Mouse (Mus musculus): Measurements from ENCODE around the gene Lysmd2.
"Not testable (repeated sequence)": the region's sequence is repeated elsewhere in the genome, so short reads cannot be mapped to it uniquely, and the experiment has no call there.

The Lysmd2 gene

DNA sequence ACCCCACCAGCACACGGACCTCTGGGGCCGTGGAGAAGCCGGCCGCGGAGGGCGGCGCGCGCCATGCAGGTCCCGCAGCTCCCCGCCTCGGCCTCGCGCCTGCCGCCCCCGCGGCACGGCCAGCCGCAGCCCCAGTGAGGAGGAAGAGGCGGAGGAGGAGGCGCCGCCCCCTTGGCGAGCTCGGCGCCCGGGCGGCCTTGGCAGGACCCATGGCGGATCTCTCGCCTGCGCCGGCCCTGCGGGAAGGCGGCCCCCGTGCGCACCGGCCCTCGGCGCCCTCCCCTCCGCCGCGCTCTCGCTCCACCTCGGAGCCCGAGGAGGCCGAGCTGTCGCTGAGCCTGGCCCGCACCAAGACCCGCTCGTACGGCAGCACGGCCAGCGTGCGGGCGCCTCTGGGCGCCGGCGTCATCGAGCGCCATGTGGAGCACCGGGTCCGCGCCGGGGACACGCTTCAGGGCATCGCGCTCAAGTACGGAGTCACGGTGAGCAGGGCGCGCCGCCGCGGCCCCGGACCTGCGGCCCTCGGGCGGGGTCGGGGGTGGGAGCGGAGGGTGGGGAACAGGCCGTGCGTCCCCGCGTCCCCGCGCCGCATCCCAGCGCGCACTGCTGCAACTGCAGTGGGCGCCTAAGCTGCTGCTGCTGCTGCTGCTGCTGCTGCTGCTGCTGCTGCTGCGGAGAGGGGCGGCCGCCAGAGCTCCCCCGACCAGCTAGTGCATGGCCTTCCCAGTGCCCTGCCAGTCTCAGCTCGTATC, at the start of gene Lysmd2:
Gene Lysmd2 (plus strand): TSS at position 186 of the 752 bp plus-strand sequence.
- DNase-seq (ENCODE audit: low spot score in 2 of 2): peak; percentile 83

DNA sequence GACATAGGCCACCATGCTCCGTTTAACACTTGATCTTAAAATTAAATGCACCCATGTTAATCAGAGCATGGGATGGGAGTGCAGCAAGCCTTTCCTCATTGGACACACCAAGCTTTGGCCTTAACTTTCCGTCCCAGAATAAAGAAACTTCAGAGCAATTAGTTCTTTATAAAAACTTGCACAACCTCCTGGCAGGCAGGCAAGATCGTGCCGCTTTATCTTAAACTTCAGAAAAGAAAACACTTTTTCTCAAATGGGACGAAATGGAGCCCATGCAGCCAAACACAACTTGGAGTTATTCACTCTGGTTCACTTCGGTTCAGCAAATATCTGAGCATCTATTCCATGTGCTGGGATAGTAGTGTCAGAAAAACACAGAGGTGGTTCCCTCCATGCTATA, 46.2 kb upstream of the Lysmd2 start:
- DNase-seq (ENCODE audit: low spot score in 2 of 2): peak; percentile 33 to 55

DNA sequence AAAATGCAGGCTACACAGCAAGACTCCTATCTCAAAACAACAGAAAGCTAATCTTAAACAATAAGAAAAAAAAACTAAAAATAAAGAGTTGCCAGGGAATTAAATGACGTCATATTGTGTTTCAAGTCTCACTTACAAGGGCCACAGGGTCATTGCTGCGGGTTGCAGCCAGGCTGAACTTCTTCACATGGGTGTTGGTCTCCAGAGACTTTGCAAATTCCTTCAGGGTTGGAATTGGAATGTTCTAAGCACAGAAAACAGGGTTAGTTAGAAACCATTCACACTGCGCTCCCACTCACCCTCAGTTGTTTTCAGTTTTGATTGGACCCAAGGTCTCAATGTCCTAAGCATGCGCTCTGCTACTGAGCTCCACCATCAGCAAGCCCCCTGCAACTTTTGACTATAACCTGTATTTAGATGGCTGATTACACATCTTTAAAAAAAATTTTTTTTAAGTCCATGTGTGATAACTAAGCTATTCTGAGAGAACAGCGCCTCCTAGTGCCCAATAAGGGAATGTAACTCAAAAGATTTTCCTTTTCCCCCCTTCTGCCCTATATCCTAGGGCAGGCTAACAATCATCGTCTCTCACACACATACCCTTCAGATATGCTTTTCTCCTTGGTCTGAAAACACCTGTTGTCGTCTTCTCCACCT, 43.7 kb upstream of the Lysmd2 start:
- peak; percentile 43 for DNase-seq (ENCODE audit: low spot score in 2 of 2)

DNA sequence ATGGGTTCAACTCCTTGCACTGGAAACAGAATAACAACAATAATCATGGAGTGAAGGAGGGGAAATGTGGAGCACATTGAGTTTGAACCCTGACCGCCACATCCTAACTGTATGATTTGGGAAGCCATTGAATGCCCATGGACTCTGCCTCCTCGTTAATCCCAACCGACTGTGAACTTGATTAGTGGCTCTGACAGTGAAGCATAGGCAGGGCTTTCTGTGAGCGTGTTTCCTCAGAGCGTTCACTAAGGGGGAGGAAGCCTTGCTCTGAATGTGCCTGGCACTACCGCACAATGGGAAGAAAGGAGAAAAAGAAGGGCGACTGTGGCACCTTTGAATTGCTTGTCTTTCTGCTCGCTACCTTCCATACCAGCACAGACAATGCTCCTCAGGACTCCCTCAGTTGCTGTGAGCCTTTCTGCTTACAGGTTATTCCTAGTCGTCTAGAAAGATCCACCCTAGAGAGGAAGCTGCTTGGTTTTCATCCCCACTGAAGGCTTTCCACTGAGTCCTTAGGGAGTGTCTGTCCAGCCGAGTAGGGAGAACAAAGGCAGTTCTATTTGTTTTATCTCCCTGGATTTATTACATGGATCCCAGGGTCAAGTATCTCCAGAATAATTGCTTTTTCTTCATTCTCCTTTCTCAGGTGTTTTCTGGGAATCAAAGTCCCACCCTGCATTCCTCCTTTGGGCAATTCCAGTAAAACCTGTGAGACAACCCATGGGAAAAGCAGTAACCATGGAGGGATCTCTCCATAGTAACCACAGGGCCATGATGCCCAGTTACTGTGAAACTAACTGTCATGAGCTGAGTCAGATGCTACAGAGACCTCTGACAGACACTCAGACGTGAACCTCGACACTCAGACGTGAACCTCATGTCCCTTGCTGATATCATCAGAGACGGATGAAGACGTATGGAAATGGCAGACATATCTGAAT, 35.4 kb upstream of the Lysmd2 start:
- no peak for DNase-seq (ENCODE audit: low spot score in 2 of 2)

DNA sequence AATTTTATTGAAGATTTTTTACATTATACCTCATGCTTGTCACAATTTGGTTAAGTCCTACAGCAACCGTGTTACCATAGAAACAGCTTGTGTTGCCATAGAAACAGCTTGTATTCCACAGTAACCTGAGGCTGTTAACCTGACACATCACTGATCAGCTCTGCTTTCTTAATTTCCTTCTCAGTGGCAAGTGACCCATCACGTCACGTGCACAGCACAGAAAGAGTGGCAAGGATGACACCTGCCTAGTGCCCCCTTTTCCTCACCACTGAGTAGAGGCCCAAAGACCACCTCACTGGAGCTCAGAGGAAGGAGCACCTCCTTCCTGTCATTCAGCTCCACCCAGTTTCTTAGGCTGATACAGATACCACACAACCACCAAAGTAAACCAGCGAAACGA, 32.1 kb upstream of the Lysmd2 start:
- no peak for DNase-seq (ENCODE audit: low spot score in 2 of 2)

DNA sequence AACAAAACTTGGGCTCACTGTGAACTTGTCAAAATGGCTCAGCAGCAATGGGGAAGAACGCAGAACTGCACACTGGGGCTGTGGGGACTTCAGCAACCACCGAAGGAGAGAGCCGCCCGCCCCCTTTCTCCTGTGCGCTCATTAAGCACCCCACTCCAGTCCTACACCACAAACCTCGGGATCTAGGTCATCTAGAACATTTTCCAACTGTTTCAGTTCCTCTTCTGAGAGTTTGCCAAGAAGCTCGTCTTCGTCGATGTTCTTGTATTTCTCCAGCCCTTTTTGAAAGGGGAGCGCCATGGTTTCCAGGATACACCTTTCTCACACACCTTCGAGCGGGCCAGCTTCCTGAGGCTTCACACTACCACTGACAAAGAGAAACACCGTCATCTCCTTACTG, 28.5 kb upstream of the Lysmd2 start:
- no peak for DNase-seq (ENCODE audit: low spot score in 2 of 2)

DNA sequence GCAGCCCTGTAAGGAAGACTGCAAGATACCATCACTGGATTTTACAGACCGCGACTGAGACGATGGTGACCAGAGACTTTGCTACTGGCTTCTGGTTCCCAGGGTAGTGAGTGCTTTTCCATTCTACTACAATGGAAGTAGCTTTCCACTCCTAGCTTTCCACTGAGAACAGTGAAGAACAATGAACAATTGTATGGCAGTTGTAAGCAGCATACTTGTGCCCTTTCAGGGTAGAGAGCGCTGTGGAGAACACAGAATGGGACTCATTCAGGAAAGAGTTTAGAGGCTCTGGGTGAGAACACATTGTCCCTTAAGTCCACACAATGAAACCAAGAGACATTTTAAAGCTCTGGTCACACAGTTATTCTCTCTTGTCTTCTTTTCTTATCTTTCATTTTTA, 27.9 kb upstream of the Lysmd2 start:
- DNase-seq (ENCODE audit: low spot score in 2 of 2): no peak

DNA sequence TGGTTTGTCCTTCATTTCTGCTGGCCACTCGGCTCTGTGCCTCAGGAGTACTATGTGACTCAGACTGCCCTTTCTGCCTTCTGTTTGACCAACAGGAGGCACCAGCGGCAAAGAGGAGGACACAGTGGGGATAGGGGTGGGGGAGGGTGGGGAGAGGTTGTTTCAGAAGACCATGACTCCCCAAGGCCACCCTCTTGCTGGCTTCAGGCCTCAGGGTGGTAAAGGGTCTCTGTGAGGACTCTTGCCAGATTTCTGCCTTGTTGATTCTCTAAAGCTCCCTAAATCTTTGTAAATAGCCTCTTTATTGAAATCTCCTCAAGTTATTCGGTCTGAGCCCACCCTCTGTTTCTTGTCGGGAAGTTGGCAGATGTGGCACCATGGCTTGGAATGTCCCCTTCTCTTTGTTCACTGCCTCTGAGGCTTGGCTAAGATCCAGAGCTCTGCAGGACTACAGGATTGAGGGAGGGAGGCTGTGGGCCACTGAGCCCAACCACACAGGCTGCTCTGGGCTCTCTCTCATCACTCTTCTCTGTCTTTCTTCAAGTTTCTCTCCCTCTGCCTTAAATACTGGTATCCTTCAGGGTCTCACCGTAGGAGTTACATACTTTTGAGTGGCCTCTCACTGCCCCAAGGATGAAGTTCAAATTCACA, 26.2 kb upstream of the Lysmd2 start:
- no peak for DNase-seq (ENCODE audit: low spot score in 2 of 2)

DNA sequence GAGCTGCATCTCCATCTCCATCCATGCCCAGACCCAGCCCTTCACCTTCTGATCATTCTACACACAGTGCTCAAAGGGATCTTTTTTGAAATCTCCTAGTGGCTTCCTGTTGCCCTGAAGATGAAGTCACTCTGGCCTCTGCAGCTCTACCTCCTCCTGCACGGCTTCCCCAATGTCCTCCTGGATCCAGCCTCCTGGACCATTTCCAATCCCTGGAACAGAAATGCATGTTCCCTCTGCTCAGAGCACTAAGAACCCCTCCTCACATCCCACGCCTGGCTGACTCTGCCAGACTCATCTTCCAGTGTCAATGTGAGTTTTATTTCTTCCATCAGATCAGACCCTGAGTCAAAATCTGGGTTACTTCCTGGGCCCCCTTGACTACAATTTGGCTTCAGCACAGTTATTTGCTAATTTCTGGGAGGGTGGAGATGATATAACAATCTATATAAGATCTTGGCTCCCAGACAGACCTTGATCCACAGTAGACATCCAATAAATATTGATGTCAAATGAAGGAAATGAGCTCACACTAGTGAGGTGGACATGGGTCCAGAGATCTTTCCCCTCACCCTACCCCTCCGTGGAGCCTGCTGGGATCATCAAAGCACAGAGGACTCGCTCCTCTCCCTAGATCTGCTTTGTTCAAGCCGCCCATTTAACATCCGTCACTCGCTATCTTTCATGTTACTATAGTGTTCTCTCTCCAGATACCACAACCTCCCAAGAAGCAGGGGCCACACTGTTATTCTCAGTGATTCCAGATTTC, 25.2 kb upstream of the Lysmd2 start:
- DNase-seq (ENCODE audit: low spot score in 2 of 2): no peak

DNA sequence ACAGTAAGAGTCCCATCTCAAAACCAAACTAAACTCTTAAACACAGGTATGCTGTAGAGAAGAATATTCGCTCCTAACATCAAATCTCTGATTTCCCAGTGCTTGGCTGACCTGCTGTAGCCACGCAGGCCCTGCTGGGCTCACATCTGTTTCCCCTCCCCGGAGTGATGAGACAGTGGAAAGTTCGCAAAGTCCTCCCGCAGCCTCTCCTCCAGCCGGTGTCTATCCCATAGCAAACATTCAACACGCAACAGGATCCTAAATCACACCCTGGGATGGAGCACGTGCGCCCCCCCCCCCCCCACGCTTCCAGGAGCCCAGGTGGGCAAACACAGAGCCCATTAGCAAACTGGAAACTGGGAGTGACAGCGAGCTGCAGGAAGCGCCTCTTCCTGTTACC, 24.0 kb upstream of the Lysmd2 start:
- no peak for DNase-seq (ENCODE audit: low spot score in 2 of 2)

DNA sequence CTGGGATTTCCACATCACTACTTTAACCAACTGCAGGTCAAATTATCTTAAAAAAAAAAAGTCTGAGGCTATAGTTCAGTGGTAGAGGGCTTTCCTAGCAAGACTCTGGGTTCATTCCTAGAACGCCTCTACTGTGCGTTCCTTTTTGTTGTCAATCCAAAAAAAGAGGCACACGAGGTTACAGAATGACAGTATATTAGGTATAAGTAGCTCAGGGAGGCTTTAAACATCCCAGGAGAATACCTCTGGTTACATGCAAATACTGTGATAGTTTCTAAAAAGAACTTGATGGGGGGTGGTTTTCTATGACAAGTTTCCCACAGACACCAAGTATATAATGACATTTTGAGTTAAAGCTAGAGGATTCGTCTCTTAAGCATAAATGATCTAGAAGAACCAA, 18.0 kb upstream of the Lysmd2 start:
- no peak for DNase-seq (ENCODE audit: low spot score in 2 of 2)

DNA sequence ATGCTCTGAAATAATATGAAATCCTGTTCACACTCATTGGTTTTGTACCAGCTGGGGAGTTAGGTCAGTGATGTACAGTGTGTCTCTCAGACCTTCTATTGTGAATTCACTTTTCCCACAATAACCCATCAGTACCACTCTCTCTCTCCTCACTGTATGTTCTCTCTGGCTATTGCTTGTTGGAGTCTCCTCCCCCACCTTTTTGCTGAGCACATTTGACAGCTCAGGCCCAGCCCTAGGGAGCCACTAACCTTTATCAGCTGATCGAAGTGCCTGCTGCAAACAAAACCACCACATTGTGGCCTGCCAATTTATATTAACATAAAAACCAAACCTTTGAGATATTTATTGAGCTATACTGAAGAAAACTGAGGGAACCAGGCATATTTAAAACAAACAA, 16.0 kb upstream of the Lysmd2 start:
- DNase-seq (ENCODE audit: low spot score in 2 of 2): no peak

DNA sequence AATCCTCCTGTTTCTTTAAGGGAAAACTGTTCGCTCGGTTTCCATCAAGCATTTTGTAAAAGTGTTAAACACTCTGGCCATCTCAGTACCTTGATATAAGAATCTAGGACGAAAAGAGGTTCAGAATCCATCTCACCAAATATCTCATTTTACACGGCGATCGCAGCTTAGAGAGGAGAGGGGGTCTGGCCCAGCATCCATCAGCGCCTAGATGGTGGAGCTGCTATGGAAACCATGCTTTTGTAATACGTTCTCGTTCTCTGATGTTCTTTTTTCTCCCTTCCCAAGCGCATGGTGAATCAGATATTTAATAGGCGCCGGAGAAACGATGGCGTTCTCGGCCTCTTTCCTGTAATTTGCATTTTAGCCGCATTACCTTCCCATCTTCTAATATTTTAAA, 15.6 kb upstream of the Lysmd2 start:
- DNase-seq (ENCODE audit: low spot score in 2 of 2): no peak

DNA sequence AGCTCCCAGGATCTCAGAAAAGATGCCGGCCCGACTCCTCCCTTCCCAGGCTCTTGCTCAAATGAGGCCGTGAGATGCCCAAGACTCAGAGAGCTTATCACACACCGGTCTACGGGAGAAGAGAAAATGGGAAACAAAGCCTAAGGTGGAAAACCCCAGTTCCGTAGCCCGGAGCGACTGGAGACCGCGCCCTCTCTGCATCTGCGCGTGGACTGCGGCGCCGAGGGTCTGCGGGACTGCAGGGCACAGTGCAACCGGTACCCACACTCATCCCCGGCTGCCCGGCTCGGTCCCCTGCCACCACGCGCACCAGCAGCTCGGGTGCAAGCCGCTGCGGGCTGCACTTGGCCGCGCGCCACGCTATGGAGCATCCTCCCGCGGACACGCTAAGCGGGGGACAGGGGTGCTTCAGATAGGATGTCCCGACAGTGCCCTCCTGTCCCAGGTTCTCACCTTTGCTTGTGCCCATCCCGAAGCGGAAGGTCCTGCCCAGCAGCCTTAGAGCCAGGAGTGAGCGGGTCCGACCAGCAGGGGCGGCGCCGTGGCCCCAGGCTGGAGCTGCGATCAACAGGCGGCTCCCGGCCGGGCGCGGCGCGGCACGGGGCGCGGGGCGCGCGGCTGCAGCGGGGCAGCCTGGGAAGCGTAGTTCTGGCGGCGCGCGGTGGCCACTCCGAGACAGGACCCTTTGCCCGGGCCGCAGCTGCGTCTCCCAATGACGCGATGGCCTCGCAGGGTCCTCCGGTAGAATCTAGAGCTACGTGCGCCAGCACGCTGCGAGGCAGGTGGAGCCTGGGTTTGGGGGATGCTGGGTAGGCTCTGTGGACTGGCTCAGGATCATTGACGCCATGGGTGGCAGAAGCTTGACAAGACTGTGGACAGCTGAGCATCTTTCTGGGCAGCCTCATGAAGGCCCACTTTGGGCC, 14.7 kb upstream of the Lysmd2 start, which contains the start of gene Tmod2:
Gene Tmod2 (minus strand): TSS at position 755 of the 923 bp plus-strand sequence.
- DNase-seq (ENCODE audit: low spot score in 2 of 2): peak; percentile 33 to 39

DNA sequence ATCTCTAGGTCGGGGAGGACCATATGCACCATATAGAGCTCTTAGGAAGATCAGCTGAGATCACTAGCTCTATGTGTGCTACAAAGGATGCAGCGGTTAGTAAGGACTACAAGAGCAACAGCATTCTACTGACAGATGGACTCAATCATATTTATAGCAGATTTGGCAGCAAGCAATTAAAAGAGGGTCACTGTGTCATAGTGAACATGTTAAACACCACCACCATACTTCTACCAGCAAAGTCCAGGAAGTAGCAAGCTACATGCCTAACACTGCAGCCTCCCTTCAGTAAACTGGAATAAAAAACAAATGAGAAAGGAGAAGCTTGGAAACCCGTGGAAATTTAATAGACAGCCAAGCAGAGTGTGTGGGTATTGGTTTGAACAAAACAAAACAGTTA, 9.0 kb upstream of the Lysmd2 start:
- DNase-seq (ENCODE audit: low spot score in 2 of 2): no peak

DNA sequence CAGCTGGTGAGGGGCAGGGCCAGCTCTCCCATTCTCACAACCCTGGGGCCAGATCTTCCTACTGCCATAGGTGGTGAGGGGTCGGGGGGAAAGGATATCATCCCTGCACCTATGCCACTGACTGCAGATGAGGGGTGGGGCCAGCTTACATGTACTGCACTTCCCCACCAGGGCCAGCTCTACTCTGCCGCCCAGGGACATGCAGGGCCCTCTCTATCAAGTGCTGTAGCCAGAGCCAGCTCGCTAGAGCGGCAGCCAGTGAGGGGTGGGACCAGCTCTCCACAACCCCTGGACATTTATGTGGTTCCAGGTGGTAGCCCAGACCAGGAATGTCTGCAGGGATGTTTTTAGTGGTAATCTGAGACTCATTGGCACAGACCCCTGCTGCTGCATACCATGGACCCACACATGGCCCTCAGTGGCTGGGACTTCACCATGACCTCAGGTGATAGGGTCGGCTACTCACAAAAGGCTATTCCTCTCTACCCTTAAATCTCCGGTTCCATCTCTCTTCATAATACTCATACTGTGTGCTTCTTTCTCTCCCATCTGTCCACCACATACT, 6.6 kb upstream of the Lysmd2 start:
- DNase-seq (ENCODE audit: low spot score in 2 of 2): no peak

DNA sequence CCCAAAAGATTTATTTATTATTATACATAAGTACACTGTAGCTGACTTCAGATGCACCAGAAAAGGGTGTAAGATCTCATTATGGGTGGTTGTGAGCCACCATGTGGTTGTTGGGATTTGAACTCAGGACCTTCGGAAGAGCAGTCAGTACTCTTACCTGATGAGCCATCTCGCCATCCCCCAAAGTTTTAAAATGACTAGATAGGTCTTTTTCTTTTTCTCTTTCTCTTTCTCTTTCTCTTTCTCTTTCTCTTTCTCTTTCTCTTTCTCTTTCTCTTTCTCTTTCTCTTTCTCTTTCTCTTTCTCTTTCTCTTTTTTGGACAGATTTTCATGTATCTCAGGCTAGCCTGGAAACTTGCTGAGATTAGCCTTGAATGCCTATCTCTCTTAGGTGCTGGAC, 5.8 kb upstream of the Lysmd2 start:
- DNase-seq (ENCODE audit: low spot score in 2 of 2): not testable (repeated sequence)

DNA sequence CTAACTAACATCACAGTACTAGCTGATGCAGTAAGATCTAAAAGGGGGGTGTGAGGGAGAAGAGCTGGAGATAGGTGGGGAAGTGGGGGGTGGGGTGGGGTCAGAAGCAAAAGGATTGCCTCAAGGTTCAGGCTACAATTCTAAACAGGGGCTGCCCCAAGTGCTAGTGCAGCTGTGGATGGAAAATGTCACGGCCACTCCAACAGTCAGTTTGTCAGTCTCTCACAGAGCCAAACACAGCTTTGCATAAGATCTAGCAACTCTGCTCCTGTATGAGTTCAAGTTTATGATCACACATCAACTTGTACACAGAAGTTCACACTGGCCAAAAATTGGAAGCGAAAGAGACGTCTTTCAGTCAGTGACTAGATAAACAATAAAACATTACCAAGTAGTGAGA, 4.1 kb upstream of the Lysmd2 start:
- DNase-seq (ENCODE audit: low spot score in 2 of 2): no peak

DNA sequence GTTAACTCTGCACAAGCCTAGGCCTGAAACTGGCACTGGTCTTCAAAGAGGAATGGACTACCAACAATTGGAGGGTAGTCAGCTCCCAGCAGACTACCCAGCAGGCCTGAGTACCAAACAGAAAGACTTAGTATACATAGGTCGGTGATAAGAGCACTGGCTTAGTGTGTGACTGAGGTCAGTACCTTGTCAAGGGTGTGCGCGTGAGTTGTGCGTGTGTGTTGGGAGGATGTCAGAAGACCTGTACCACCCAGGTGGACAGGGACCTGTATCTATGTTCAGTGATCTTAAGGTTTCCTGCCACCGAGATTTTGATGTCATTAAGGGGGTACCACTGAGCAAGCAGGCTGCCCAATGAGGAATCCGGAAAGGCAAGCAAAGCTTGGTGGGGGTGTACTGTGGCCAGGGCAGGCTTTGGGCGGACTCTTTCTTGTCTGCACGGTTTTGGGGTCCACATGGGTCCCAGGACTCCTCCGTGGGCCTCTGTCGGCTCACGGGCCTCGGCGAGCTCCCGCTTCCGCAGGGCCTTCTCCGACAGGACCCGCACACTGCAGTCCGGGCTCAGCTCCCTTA, 472 bp upstream of the Lysmd2 start:
- DNase-seq (ENCODE audit: low spot score in 2 of 2): no peak

DNA sequence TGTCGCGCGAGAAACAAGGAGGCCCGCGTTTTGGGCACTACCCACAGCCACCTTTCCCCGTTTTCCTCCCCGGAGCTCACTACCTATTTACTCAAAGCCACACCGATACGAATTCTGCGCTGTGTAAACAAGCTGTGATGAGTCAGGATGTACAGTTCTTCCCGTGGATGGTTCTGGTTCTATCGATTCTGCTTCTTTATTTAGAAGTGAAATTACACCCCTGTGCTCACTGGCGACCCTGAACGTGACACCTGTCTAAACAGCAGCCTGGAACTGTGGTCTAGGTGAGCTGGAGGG, 715 bp downstream of the Lysmd2 start:
- DNase-seq (ENCODE audit: low spot score in 2 of 2): peak in 1 of 2 experiments; percentile 14
